Mouse (Mus musculus) ES-E14 (cell line): ENCODE measurements around the gene Epop. TPM values are rescaled to one million over a fixed set of nuclear protein-coding genes. Genes with fewer than 3 reads are reported as not detected.

ENCODE experiments used
- DNase-seq: peaks from one replicate; pipeline ENCODE4 v3.0.0-alpha.2; 2013; ENCODE audit warnings: low read depth, low spot score
- H3K27ac ChIP-seq: 2 replicates; pipeline ENCODE4 v1.5.1; 2012; ENCODE audit warnings: low read depth, mild to moderate bottlenecking, low read length, moderate library complexity, mixed read lengths; ENCODE audit not compliant: poor library complexity, insufficient read depth, severe bottlenecking
- H3K36me3 ChIP-seq: 2 replicates; pipeline ENCODE4 v1.6.1; 2012; ENCODE audit warnings: mild to moderate bottlenecking, low read length, moderate library complexity, mixed read lengths; ENCODE audit not compliant: control insufficient read depth, poor library complexity, insufficient read depth, severe bottlenecking
- H3K4me1 ChIP-seq, 2 experiments: fragments of 150-350 bp in 1 of 2; sonication (generic) in 1 of 2; 2 replicates each; pipeline ENCODE4 v1.6.1; 2012; ENCODE audit warnings: low read length in 2 of 2, mild to moderate bottlenecking in 1 of 2, mixed read lengths in 1 of 2; ENCODE audit not compliant: control insufficient read depth in 2 of 2, insufficient read depth in 2 of 2, poor library complexity in 1 of 2
- H3K4me3 ChIP-seq, 2 experiments: fragments of 150-350 bp in 1 of 2; sonication (generic) in 1 of 2; 2 replicates each; pipeline ENCODE4 v1.5.1; 2012; ENCODE audit warnings: low read length in 2 of 2, low read depth in 1 of 2, mild to moderate bottlenecking in 1 of 2, mixed read lengths in 1 of 2; ENCODE audit not compliant: insufficient read depth in 1 of 2, poor library complexity in 1 of 2, severe bottlenecking in 1 of 2
- H3K9ac ChIP-seq: 2 replicates; pipeline ENCODE4 v1.6.1; 2012; ENCODE audit warnings: low read depth, mild to moderate bottlenecking, low read length, mixed read lengths; ENCODE audit not compliant: poor library complexity, insufficient read depth, severe bottlenecking
- H3K9me3 ChIP-seq: fragments of 150-350 bp; sonication (generic); 2 replicates; pipeline ENCODE4 v1.6.1; 2012; ENCODE audit warnings: low read depth, mild to moderate bottlenecking, low read length; ENCODE audit not compliant: control insufficient read depth, insufficient read depth
- CHD2 ChIP-seq: IDR thresholded peaks from 2 replicates; pipeline ENCODE4 v1.6.1; 2014; ENCODE audit warnings: mild to moderate bottlenecking, low read depth, low read length, inconsistent platforms
- HCFC1 ChIP-seq: IDR thresholded peaks from 2 replicates; pipeline ENCODE4 v1.6.1; 2012; ENCODE audit warnings: low read length, inconsistent platforms, borderline replicate concordance; ENCODE audit not compliant: insufficient read depth
- MAFK ChIP-seq: IDR thresholded peaks from 2 replicates; pipeline ENCODE4 v1.6.1; 2014; ENCODE audit warnings: mild to moderate bottlenecking, low read depth, low read length, inconsistent platforms; ENCODE audit not compliant: insufficient read depth
- ZC3H11A ChIP-seq: IDR thresholded peaks from 2 replicates; pipeline ENCODE4 v1.6.1; 2012; ENCODE audit warnings: low read depth, mild to moderate bottlenecking, inconsistent platforms, low read length, borderline replicate concordance
- ZNF384 ChIP-seq: IDR thresholded peaks from 2 replicates; pipeline ENCODE4 v1.6.1; 2012; ENCODE audit warnings: low read depth, low read length, inconsistent platforms
- in situ Hi-C, 2 experiments: fragments of 600-800 bp; cut with MboI; formaldehyde crosslinking; loops; one replicate each; pipeline ENCODE4 v1.15.1; 2025; ENCODE audit warnings: low sequenced_read_pairs in 2 of 2, inconsistent platforms in 1 of 2; ENCODE audit not compliant: unreplicated experiment in 2 of 2
- total RNA-seq: library from RNA; depleted of rRNA; stranded (reverse); fragments of 300-350 nt; gene quantifications from 2 replicates; pipeline ENCODE4 v1.2.3, GENCODE M21; 2012

Gene Epop
- total RNA-seq, 1 experiment = 109 TPM

GRCm38 (mm10) chr11:97626431-97626830, 3.1 kb downstream of the Epop start:
- Histone ChIP-seq H3K9ac (peak overlapping the region; percentile 96; the same call in 1 of the 2 replicates), H3K4me3 (peak overlapping the region; percentile 77 to 89), H3K36me3 (peaks cover 21% of the 10 kb centered on the region), H3K27ac (peak overlapping the region; percentile 70), H3K4me1 (peaks cover 4 to 15% of the 10 kb centered on the region in 2 experiments; a peak in 2 of 4 replicates), H3K9me3 (no peaks in the 10 kb centered on the region)
- no peak for TF ChIP-seq HCFC1
- no peak for TF ChIP-seq ZC3H11A
- TF ChIP-seq CHD2 = no peak
- no peak for TF ChIP-seq ZNF384
- in situ Hi-C loops = no loop called here
- no peak for DNase-seq

- H3K4me3 ChIP-seq = peak overlapping the region in 1 of 2 experiments; percentile 89; a peak in 1 of 4 replicates
- no peak for DNase-seq
- no peaks in the 10 kb centered on the region for H3K9me3 ChIP-seq
- H3K4me1 ChIP-seq = peaks cover 4 to 10% of the 10 kb centered on the region in 2 experiments; a peak in 2 of 4 replicates
- in situ Hi-C loops = no loop called here
- H3K27ac ChIP-seq = peak overlapping the region; percentile 34; the same call in 1 of the 2 replicates
- no peak overlapping the region; the same call in 1 of the 2 replicates for H3K9ac ChIP-seq
- no peak for TF ChIP-seq CHD2
- TF ChIP-seq ZNF384 = no peak
- no peak for TF ChIP-seq MAFK
- no peak for TF ChIP-seq ZC3H11A
- no peak for TF ChIP-seq HCFC1
- H3K36me3 ChIP-seq = peaks cover 27% of the 10 kb centered on the region
These were observed 4.0 kb downstream of the Epop start for GRCm38 (mm10) chr11:97625551-97625950.

GRCm38 (mm10) chr11:97623166-97623565, 6.3 kb downstream of the Epop start:
- in situ Hi-C loops = no loop called here
- Histone ChIP-seq H3K4me1 (peaks cover 0 to 15% of the 10 kb centered on the region in 2 experiments; a peak in 2 of 4 replicates), H3K36me3 (peaks cover 35% of the 10 kb centered on the region), H3K9ac (no peak overlapping the region), H3K9me3 (no peaks in the 10 kb centered on the region), H3K4me3 (no peak overlapping the region), H3K27ac (no peak overlapping the region)
- TF ChIP-seq HCFC1 (no peak), MAFK (no peak), CHD2 (no peak), ZNF384 (no peak), ZC3H11A (no peak)
- no peak for DNase-seq

- no peak overlapping the region for H3K9ac ChIP-seq
- DNase-seq = no peak
- no peak overlapping the region for H3K27ac ChIP-seq
These were observed 7.1 kb downstream of the Epop start for GRCm38 (mm10) chr11:97622440-97622839.

More at GRCm38 (mm10) chr11:97622440-97622839, 7.1 kb downstream of the Epop start:
- Histone ChIP-seq H3K9me3 (no peaks in the 10 kb centered on the region), H3K36me3 (peaks cover 28% of the 10 kb centered on the region), H3K4me3 (no peak overlapping the region), H3K4me1 (peaks cover 0 to 16% of the 10 kb centered on the region in 2 experiments; a peak in 2 of 4 replicates)
- no peak for TF ChIP-seq MAFK
- TF ChIP-seq HCFC1 = peak; percentile 44; the same call in 1 of the 2 replicates
- TF ChIP-seq ZNF384 = 0 out of 2 replicates have a peak, but pooled peaks have one; percentile 25
- TF ChIP-seq ZC3H11A = peak; percentile 87
- TF ChIP-seq CHD2 = no peak
- in situ Hi-C loops = no loop called here
